Mouse (Mus musculus) thymus, adult 2 months (tissue): Measurements from ENCODE around the gene Cd180. TPM values are rescaled to one million over a fixed set of nuclear protein-coding genes. Genes with fewer than 3 reads are reported as not detected.

Source experiments
- DNase-seq: peaks from one replicate; pipeline ENCODE4 v3.0.0; 2021
- H3K27ac ChIP-seq: fragments of 200-500 bp; 2 replicates; pipeline ENCODE4 v1.5.1; 2012; ENCODE audit warnings: low read length, control low read depth; ENCODE audit not compliant: control insufficient read depth, insufficient read depth
- H3K27me3 ChIP-seq: fragments of 200-500 bp; 2 replicates; pipeline ENCODE4 v1.6.1; 2012; ENCODE audit warnings: mild to moderate bottlenecking, low read length, moderate library complexity, mixed read lengths; ENCODE audit not compliant: control insufficient read depth, insufficient read depth
- H3K36me3 ChIP-seq: fragments of 200-500 bp; 2 replicates; pipeline ENCODE4 v1.6.1; 2012; ENCODE audit warnings: mild to moderate bottlenecking, low read length, moderate library complexity; ENCODE audit not compliant: control insufficient read depth, insufficient read depth
- H3K4me1 ChIP-seq: fragments of 200-500 bp; replicated peaks from 2 replicates; pipeline ENCODE4 v1.6.1; 2012; ENCODE audit warnings: low read length; ENCODE audit not compliant: control insufficient read depth, insufficient read depth
- H3K4me3 ChIP-seq: fragments of 200-500 bp; 2 replicates; pipeline ENCODE4 v1.5.1; 2012; ENCODE audit warnings: mild to moderate bottlenecking, low read length, control low read depth, moderate library complexity; ENCODE audit not compliant: control insufficient read depth, insufficient read depth
- CTCF ChIP-seq: fragments of 200-500 bp; IDR thresholded peaks from 2 replicates; pipeline ENCODE4 v1.5.1; 2012; ENCODE audit warnings: mild to moderate bottlenecking, control low read depth, low read length, moderate library complexity, borderline replicate concordance; ENCODE audit not compliant: control insufficient read depth, poor library complexity, insufficient read depth; ENCODE audit errors: extremely low read depth
- POLR2A ChIP-seq: fragments of 200-500 bp; IDR thresholded peaks from 2 replicates; pipeline ENCODE4 v1.6.1; 2012; ENCODE audit warnings: mild to moderate bottlenecking, low read length, control low read depth, moderate library complexity; ENCODE audit not compliant: control insufficient read depth, poor library complexity, insufficient read depth; ENCODE audit errors: extremely low read depth
- WGBS: fragments of 180-500 bp; shearing (Covaris S2); methylation state at CpG from one replicate; pipeline ENCODE4 v1.1.7; 2018; 5-methylcytosine and 5-hydroxymethylcytosine counted together
- polyA plus RNA-seq: library from polyadenylated mRNA; depleted of rRNA; stranded (reverse); fragments of >200 nt; gene quantifications from 2 replicates; pipeline ENCODE4 v1.2.3, GENCODE M21; 2012

Gene Cd180
- polyA plus RNA-seq, 1 experiment: 4.5 TPM

GRCm38 (mm10) chr13:102779275-102779674 is 85.9 kb downstream of the Cd180 start:
- H3K27me3 ChIP-seq: no peaks in the 10 kb centered on the region
- 93% methylated on average over 3 of the region's 3 CpGs for WGBS
- no peaks in the 10 kb centered on the region for H3K4me1 ChIP-seq
- H3K4me3 ChIP-seq: no peak overlapping the region
- no peak overlapping the region for H3K27ac ChIP-seq
- TF ChIP-seq CTCF: no peak
- TF ChIP-seq POLR2A: no peak
- no peaks in the 10 kb centered on the region for H3K36me3 ChIP-seq
- no peak for DNase-seq

DNA sequence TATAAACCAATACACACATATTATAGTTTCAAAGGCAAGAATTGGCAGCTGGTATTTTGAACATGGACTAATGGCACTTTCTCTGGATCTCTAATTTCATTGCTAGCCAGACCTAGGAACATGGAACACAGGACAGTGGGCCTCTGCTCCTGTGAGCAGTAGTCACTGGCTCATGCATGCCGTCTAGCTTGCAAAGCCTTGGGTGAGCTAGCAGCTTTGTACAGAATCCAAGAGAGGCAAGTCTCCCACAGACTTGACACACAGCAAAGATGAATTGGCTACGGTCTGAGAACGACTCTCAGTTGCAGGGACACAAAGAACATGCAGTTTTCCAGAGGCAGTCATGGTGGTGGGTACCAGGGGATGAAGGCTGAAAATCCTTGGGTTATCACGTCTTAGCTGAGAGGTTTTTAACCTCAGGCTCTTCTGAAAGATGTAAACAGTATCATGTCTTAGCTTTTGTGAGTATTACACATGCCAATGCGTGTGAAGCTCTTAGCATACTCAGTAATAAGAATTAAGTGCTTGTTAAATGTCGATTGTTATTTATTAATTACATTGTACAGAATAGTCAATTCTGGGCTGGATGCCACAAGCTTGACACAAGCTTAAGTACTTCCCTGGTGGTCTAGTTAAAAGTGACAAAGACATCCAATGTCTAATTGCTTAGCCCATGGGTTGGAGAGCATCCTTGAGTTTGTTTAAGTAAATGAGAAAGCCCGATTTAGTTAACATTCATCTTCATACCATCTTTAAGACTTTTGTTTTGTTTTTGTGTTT is 90.4 kb downstream of the Cd180 start:
- WGBS: 93% methylated on average over 7 of the region's 7 CpGs
- no peak for DNase-seq
- H3K36me3 ChIP-seq: no peaks in the 10 kb centered on the region

DNA sequence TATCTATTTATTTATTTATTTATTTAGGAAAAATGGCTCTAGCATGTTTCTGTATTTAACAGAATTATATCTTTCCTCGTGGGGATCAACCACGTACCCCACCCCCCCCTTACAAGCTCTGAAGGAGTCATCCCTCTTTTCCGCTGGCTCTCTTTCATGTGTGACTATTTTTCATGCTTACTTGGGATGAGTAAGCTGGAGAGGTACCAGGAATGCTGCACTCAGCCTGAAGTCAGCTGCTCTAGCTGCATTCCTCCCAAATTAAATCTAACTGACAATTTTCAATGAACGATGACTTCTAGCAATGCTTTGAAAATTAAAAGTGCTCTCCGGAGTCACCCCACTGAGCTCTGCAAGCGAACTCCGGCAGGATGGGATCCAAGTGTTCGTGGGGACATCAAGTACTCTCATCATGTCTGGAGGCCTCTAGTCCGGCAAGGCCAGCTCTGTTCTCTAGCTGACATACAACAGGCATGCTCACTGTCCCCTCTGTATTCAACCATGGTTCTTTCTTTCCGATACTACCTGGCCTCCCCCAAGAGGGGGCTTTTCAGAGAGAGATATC is 93.4 kb downstream of the Cd180 start:
- Histone ChIP-seq H3K27me3 (no peaks in the 10 kb centered on the region), H3K4me1 (no peaks in the 10 kb centered on the region), H3K36me3 (no peaks in the 10 kb centered on the region), H3K27ac (no peak overlapping the region), H3K4me3 (no peak overlapping the region)
- no peak for TF ChIP-seq CTCF
- no peak for TF ChIP-seq POLR2A
- DNase-seq: no peak
- WGBS: 92% methylated on average over 10 of the region's 10 CpGs

More for the DNA sequence above, 90.4 kb downstream of the Cd180 start:
- no peaks in the 10 kb centered on the region for H3K27me3 ChIP-seq
- no peak overlapping the region for H3K27ac ChIP-seq
- no peak overlapping the region for H3K4me3 ChIP-seq
- no peak for TF ChIP-seq CTCF
- TF ChIP-seq POLR2A: no peak
- H3K4me1 ChIP-seq: no peaks in the 10 kb centered on the region
